Mouse (Mus musculus) CH12.LX (cell line): ENCODE measurements around the gene Fpr1. TPM values are rescaled to one million over a fixed set of nuclear protein-coding genes. Genes with fewer than 3 reads are reported as not detected.

Experiments
- DNase-seq: peaks from one replicate; pipeline ENCODE4 v3.0.0-alpha.2; 2013; ENCODE audit errors: extremely low read depth
- H3K27ac ChIP-seq: 2 replicates; pipeline ENCODE4 v1.5.1; 2012; ENCODE audit warnings: low read depth, mild to moderate bottlenecking, control low read depth, moderate library complexity; ENCODE audit not compliant: insufficient read depth
- H3K27me3 ChIP-seq: replicated peaks from 2 replicates; pipeline ENCODE3; 2012; ENCODE audit warnings: inconsistent platforms
- H3K36me3 ChIP-seq, 2 experiments: replicated peaks in 1 of 2; 2 replicates each; pipeline versions ENCODE3 to v1.6.1; 2012; ENCODE audit warnings: inconsistent platforms in 1 of 2, low read length in 1 of 2, mild to moderate bottlenecking in 1 of 2, mixed read lengths in 1 of 2, moderate library complexity in 1 of 2; ENCODE audit not compliant: control insufficient read depth in 1 of 2, insufficient read depth in 1 of 2
- H3K4me1 ChIP-seq, 2 experiments: 2 replicates each; pipeline ENCODE4 v1.6.1; 2012; ENCODE audit warnings: inconsistent platforms in 1 of 2, moderate library complexity in 1 of 2; ENCODE audit not compliant: insufficient read depth in 2 of 2, control insufficient read depth in 1 of 2
- H3K4me2 ChIP-seq: 2 replicates; pipeline ENCODE4 v1.6.1; 2012; ENCODE audit warnings: low read depth, mild to moderate bottlenecking, control low read depth; ENCODE audit not compliant: poor library complexity, insufficient read depth, severe bottlenecking
- H3K4me3 ChIP-seq, 3 experiments: fragments of 150-350 bp in 1 of 3; sonication (generic) in 1 of 3; replicated peaks in 1 of 3; 2 replicates each; pipeline versions ENCODE3 to v1.5.1; 2011 to 2012; ENCODE audit warnings: low read depth in 2 of 3, low read length in 2 of 3, mild to moderate bottlenecking in 2 of 3, moderate library complexity in 2 of 3, control low read depth in 1 of 3, improper control_type of control experiment in 1 of 3, inconsistent platforms in 1 of 3, mixed read lengths in 1 of 3; ENCODE audit not compliant: poor library complexity in 1 of 3
- H3K79me2 ChIP-seq: replicated peaks from 2 replicates; pipeline ENCODE4 v1.6.1; 2012; ENCODE audit warnings: mild to moderate bottlenecking, moderate library complexity; ENCODE audit not compliant: control insufficient read depth, poor library complexity, insufficient read depth, severe bottlenecking; ENCODE audit errors: extremely low read depth
- H3K9ac ChIP-seq: 2 replicates; pipeline ENCODE4 v1.6.1; 2012; ENCODE audit warnings: low read depth, mild to moderate bottlenecking, control low read depth, moderate library complexity; ENCODE audit not compliant: insufficient read depth
- H3K9me3 ChIP-seq: replicated peaks from 2 replicates; pipeline ENCODE3; 2012; ENCODE audit warnings: low read length, inconsistent platforms, mixed read lengths
- BHLHE40 ChIP-seq: IDR thresholded peaks from 2 replicates; pipeline ENCODE4 v1.6.1; 2011; ENCODE audit warnings: mild to moderate bottlenecking, low read depth, low read length, improper control_type of control experiment
- CHD1 ChIP-seq: IDR thresholded peaks from 2 replicates; pipeline ENCODE4 v1.6.1; 2012; ENCODE audit warnings: low read depth, low read length, improper control_type of control experiment, inconsistent platforms
- CHD2 ChIP-seq: IDR thresholded peaks from 2 replicates; pipeline ENCODE4 v1.6.1; 2011; ENCODE audit warnings: low read length, improper control_type of control experiment
- CTCF ChIP-seq, 2 experiments: IDR thresholded peaks in 1 of 2; conservative IDR thresholded peaks in 1 of 2; 2 replicates each; pipeline ENCODE4 v1.5.1; 2011 to 2012; ENCODE audit warnings: low read depth in 2 of 2, low read length in 2 of 2, improper control_type of control experiment in 1 of 2, inconsistent platforms in 1 of 2, mild to moderate bottlenecking in 1 of 2, moderate library complexity in 1 of 2
- E2F4 ChIP-seq: IDR thresholded peaks from 2 replicates; pipeline ENCODE4 v1.6.1; 2011; ENCODE audit warnings: low read depth, low read length, improper control_type of control experiment; ENCODE audit not compliant: insufficient replicate concordance
- ELF1 ChIP-seq: IDR thresholded peaks from 2 replicates; pipeline ENCODE4 v1.6.1; 2014; ENCODE audit warnings: low read depth, mild to moderate bottlenecking, inconsistent platforms, low read length, improper control_type of control experiment
- EP300 ChIP-seq: IDR thresholded peaks from 2 replicates; pipeline ENCODE4 v1.6.1; 2011; ENCODE audit warnings: low read length, improper control_type of control experiment
- ETS1 ChIP-seq: conservative IDR thresholded peaks from 2 replicates; pipeline ENCODE4 v1.6.1; 2012; ENCODE audit warnings: low read depth, mild to moderate bottlenecking, inconsistent platforms, low read length, improper control_type of control experiment, moderate library complexity
- GABPA ChIP-seq: IDR thresholded peaks from 2 replicates; pipeline ENCODE4 v1.6.1; 2012; ENCODE audit warnings: low read depth, low read length, improper control_type of control experiment, inconsistent platforms; ENCODE audit not compliant: insufficient replicate concordance
- HCFC1 ChIP-seq: IDR thresholded peaks from 2 replicates; pipeline ENCODE4 v1.6.1; 2012; ENCODE audit warnings: low read depth, mild to moderate bottlenecking, inconsistent platforms, low read length, improper control_type of control experiment
- IRF4 ChIP-seq: IDR thresholded peaks from 2 replicates; pipeline ENCODE4 v1.6.1; 2014; ENCODE audit warnings: low read depth, mild to moderate bottlenecking, inconsistent platforms, low read length, improper control_type of control experiment
- JUN ChIP-seq: IDR thresholded peaks from 2 replicates; pipeline ENCODE4 v1.6.1; 2011; ENCODE audit warnings: low read depth, mild to moderate bottlenecking, low read length, improper control_type of control experiment, moderate library complexity; ENCODE audit not compliant: insufficient read depth
- JUND ChIP-seq: conservative IDR thresholded peaks from 2 replicates; pipeline ENCODE4 v1.6.1; 2011; ENCODE audit warnings: low read depth, low read length, improper control_type of control experiment
- KAT2A ChIP-seq: IDR thresholded peaks from 2 replicates; pipeline ENCODE4 v1.6.1; 2012; ENCODE audit warnings: low read length, improper control_type of control experiment, inconsistent platforms; ENCODE audit not compliant: insufficient replicate concordance
- MAFK ChIP-seq: IDR thresholded peaks from 2 replicates; pipeline ENCODE4 v1.6.1; 2011; ENCODE audit warnings: low read length, improper control_type of control experiment; ENCODE audit not compliant: insufficient replicate concordance
- MAX ChIP-seq: IDR thresholded peaks from 2 replicates; pipeline ENCODE4 v1.6.1; 2011; ENCODE audit warnings: low read length, improper control_type of control experiment
- MAZ ChIP-seq: IDR thresholded peaks from 2 replicates; pipeline ENCODE4 v1.6.1; 2012; ENCODE audit warnings: low read depth, mild to moderate bottlenecking, inconsistent platforms, low read length, improper control_type of control experiment, moderate library complexity
- MEF2A ChIP-seq: IDR thresholded peaks from 2 replicates; pipeline ENCODE4 v1.6.1; 2014; ENCODE audit warnings: low read depth, mild to moderate bottlenecking, inconsistent platforms, low read length, improper control_type of control experiment, borderline replicate concordance
- MXI1 ChIP-seq: IDR thresholded peaks from 2 replicates; pipeline ENCODE4 v1.6.1; 2011; ENCODE audit warnings: mild to moderate bottlenecking, low read depth, low read length, improper control_type of control experiment
- MYC ChIP-seq: IDR thresholded peaks from 2 replicates; pipeline ENCODE4 v1.6.1; 2011; ENCODE audit warnings: low read depth, mild to moderate bottlenecking, improper control_type of control experiment, low read length
- NELFE ChIP-seq: IDR thresholded peaks from 2 replicates; pipeline ENCODE4 v1.6.1; 2011; ENCODE audit warnings: low read depth, low read length, improper control_type of control experiment
- NRF1 ChIP-seq: IDR thresholded peaks from 2 replicates; pipeline ENCODE4 v1.6.1; 2014; ENCODE audit warnings: low read depth, mild to moderate bottlenecking, inconsistent platforms, low read length, improper control_type of control experiment, moderate library complexity
- PAX5 ChIP-seq: IDR thresholded peaks from 2 replicates; pipeline ENCODE4 v1.6.1; 2012; ENCODE audit warnings: low read length, inconsistent platforms, mixed read lengths
- POLR2A ChIP-seq: IDR thresholded peaks from 2 replicates; pipeline ENCODE4 v1.6.1; 2011; ENCODE audit warnings: low read depth, mild to moderate bottlenecking, improper control_type of control experiment, low read length
- POLR2AphosphoS2 ChIP-seq: IDR thresholded peaks from 2 replicates; pipeline ENCODE4 v1.6.1; 2011; ENCODE audit warnings: low read depth, low read length, improper control_type of control experiment
- RAD21 ChIP-seq: IDR thresholded peaks from 2 replicates; pipeline ENCODE4 v1.6.1; 2011; ENCODE audit warnings: low read depth, mild to moderate bottlenecking, low read length, improper control_type of control experiment, moderate library complexity
- RCOR1 ChIP-seq: conservative IDR thresholded peaks from 2 replicates; pipeline ENCODE4 v1.6.1; 2012; ENCODE audit warnings: low read depth, mild to moderate bottlenecking, inconsistent platforms, low read length, improper control_type of control experiment
- SIN3A ChIP-seq: IDR thresholded peaks from 2 replicates; pipeline ENCODE4 v1.6.1; 2012; ENCODE audit warnings: low read length, improper control_type of control experiment, inconsistent platforms
- SMC3 ChIP-seq: IDR thresholded peaks from 2 replicates; pipeline ENCODE4 v1.6.1; 2011; ENCODE audit warnings: low read depth, low read length, improper control_type of control experiment
- TBP ChIP-seq: conservative IDR thresholded peaks from 2 replicates; pipeline ENCODE4 v1.6.1; 2011; ENCODE audit warnings: low read depth, low read length, improper control_type of control experiment
- TCF12 ChIP-seq: IDR thresholded peaks from 2 replicates; pipeline ENCODE4 v1.6.1; 2014; ENCODE audit warnings: low read depth, mild to moderate bottlenecking, inconsistent platforms, low read length, improper control_type of control experiment
- UBTF ChIP-seq: IDR thresholded peaks from 2 replicates; pipeline ENCODE4 v1.6.1; 2012; ENCODE audit warnings: low read depth, mild to moderate bottlenecking, inconsistent platforms, low read length, improper control_type of control experiment, moderate library complexity
- USF1 ChIP-seq: IDR thresholded peaks from 2 replicates; pipeline ENCODE4 v1.6.1; 2014; ENCODE audit warnings: low read depth, mild to moderate bottlenecking, inconsistent platforms, low read length, improper control_type of control experiment
- USF2 ChIP-seq: conservative IDR thresholded peaks from 2 replicates; pipeline ENCODE4 v1.6.1; 2011; ENCODE audit warnings: low read depth, low read length, improper control_type of control experiment
- ZC3H11A ChIP-seq: IDR thresholded peaks from 2 replicates; pipeline ENCODE4 v1.6.1; 2012; ENCODE audit warnings: low read depth, mild to moderate bottlenecking, inconsistent platforms, low read length, improper control_type of control experiment
- ZKSCAN1 ChIP-seq: IDR thresholded peaks from 2 replicates; pipeline ENCODE4 v1.6.1; 2012; ENCODE audit warnings: low read depth, inconsistent platforms, low read length, improper control_type of control experiment, borderline replicate concordance
- ZMIZ1 ChIP-seq: IDR thresholded peaks from 2 replicates; pipeline ENCODE4 v1.6.1; 2012; ENCODE audit warnings: low read depth, mild to moderate bottlenecking, inconsistent platforms, low read length, improper control_type of control experiment
- ZNF384 ChIP-seq: IDR thresholded peaks from 2 replicates; pipeline ENCODE4 v1.6.1; 2012; ENCODE audit warnings: low read depth, low read length, improper control_type of control experiment, inconsistent platforms
- dilution Hi-C: fragments of 300-500 bp; cut with MboI; formaldehyde crosslinking; loops from 2 replicates; pipeline ENCODE4 v1.14.3; 2020; ENCODE audit warnings: low sequenced_read_pairs; ENCODE audit not compliant: extremely low pct_unique_long_range_greater_than_20kb, extremely low pct_ligation_motif_present
- in situ Hi-C: fragments of 300-500 bp; cut with MboI; formaldehyde crosslinking; loops from 3 replicates; pipeline ENCODE4 v1.14.3; 2019; ENCODE audit warnings: low sequenced_read_pairs, low pct_ligation_motif_present, low pct_unique_long_range_greater_than_20kb, mixed read lengths
- polyA plus RNA-seq: library from polyadenylated mRNA; unstranded; fragments of >175 nt; gene quantifications from 2 replicates; pipeline ENCODE4 v1.2.1, GENCODE M21; 2012; ENCODE audit warnings: low read depth; ENCODE audit not compliant: insufficient read length
- total RNA-seq, 2 experiments: library from RNA; depleted of rRNA; stranded (reverse); fragments of 300-350 nt in 1 of 2; fragments of >200 nt in 1 of 2; gene quantifications; 2 replicates each; pipeline ENCODE4 v1.2.3; 2012 to 2014

The Fpr1 gene
- total and polyA plus RNA-seq, 3 experiments, result not detected

DNA sequence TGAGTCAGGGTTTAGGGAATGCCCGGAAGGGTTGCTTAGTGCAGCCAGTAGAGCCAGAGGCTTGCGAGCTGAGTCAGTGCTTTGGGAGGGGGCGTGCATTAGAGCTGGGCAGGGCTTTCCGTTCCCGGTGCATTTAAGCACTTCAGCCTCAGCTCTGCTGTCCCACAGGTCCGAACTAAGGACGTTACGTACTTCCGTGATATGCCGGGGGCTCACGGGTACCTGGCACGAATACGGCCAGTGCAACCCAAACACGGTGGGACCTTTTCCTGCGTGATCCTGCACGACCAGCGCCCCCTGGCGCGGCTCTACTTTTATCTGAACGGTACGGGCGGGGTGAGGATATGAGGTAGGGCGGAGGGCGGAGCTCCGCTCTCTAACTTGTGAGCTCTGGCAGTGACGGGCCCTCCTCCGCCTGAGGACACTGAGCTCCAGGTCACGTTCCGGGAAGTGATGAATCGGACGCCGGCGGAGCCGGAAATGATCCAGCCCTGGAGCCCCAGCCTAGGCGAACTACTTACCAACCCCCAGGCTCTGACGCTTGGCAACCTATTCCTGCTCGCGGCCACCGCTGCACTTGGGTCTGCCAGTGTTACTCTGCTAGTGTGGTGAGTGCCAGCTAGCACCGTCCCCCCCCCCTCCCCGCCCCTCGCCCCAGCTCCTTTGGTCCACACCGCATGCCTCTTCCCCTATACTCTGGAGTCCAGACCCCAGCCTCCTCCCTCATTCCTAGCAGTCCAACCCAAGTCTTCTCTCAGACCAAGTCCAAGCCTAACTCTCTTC lies 45.6 kb downstream of the Fpr1 start:
- Histone ChIP-seq H3K4me3 (peak overlapping the region; percentile 74 to 88 (median 77)), H3K4me1 (peaks cover 3 to 12% of the 10 kb centered on the region in 2 experiments; a peak in 3 of 4 replicates), H3K27me3 (peaks cover 1% of the 10 kb centered on the region), H3K4me2 (peak overlapping the region; percentile 79), H3K9ac (peak overlapping the region; percentile 81), H3K9me3 (no peaks in the 10 kb centered on the region), H3K79me2 (no peaks in the 10 kb centered on the region), H3K27ac (no peak overlapping the region), H3K36me3 (peaks cover 0 to 18% of the 10 kb centered on the region in 2 experiments)
- peak; percentile 92 for DNase-seq
- in situ Hi-C loops (no loop called here), dilution Hi-C loops (no loop called here)
- TF ChIP-seq RAD21 (peak; percentile 41), EP300 (no peak), ETS1 (peak; percentile 27; the same call in 1 of the 2 replicates), POLR2AphosphoS2 (no peak), CHD2 (no peak), USF1 (peak; percentile 52), MXI1 (peak; percentile 39; the same call in 1 of the 2 replicates), CHD1 (no peak), MAFK (no peak), USF2 (no peak), MAZ (peak; percentile 91), HCFC1 (no peak; the same call in 1 of the 2 replicates), TBP (peak; percentile 77; the same call in 1 of the 2 replicates), PAX5 (no peak), RCOR1 (no peak), BHLHE40 (peak; percentile 97), JUN (no peak), ZNF384 (no peak), ZC3H11A (no peak), JUND (no peak), MAX (no peak), ZMIZ1 (no peak), E2F4 (no peak), GABPA (no peak), CTCF (conservative IDR thresholded peaks at IDR 0.05 in 1 of 2, IDR thresholded peaks at IDR 0.05 in 1 of 2; ENCODE audit: low read depth in 2 of 2, low read length in 2 of 2) (peak in 1 of 2 experiments; percentile 82; a peak in 2 of 4 replicates), UBTF (no peak), ZKSCAN1 (no peak), MYC (no peak), KAT2A (no peak), NELFE (peak; percentile 75), SMC3 (peak; percentile 56), MEF2A (no peak), TCF12 (peak; percentile 57), NRF1 (no peak), SIN3A (peak; percentile 43; the same call in 1 of the 2 replicates), ELF1 (peak; percentile 79), IRF4 (peak; percentile 30; the same call in 1 of the 2 replicates), POLR2A (peak; percentile 75)
